In the genomic region with DNA sequence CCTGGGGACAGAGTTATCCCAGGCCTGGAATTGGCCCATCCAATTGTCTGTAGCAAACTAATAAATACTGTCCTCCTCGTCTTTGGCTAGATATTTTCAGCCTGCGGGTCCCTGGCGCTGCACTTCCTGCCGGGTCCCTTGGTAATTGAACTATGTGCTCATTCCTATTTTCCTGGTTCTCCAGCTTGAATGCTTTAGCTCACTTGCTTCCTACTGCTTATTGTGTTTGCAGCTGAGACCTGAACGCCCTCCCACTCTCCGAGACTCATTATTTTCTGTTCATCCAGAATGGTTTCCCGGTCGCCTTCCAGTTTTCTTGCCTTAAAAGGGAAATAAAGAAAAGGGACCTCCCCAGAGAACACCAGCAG, we compare ENCODE assay signal across 9 mouse cellular contexts.
DNase-seq lines count a peak whose midpoint lies in the region; ATAC-seq lines count a peak whose summit lies in the region.
"Had no signal": no experiment of that assay in that cellular context is flagged by ENCODE, and none has a peak within 500 bp of the region (broad histone marks: within the 10 kb centered on the region; RNA-seq: fewer than 3 reads in every experiment).

No protein-coding gene starts in this region.

- H3K9me3 ChIP-seq in embryonic facial prominence, embryonic 11.5 days (replicated peaks; ENCODE audit: control insufficient read depth, low read length) = no peaks in the 10 kb centered on the region
- H3K9me3 ChIP-seq in heart, embryonic 13.5 days = no peaks in the 10 kb centered on the region

- peak; percentile 39 to 64 for DNase-seq in heart, adult 18-20 months
- DNase-seq in heart, postnatal 36 days = no peak
- DNase-seq in embryonic facial prominence, embryonic 11.5 days (ENCODE audit: low spot score) = peak; percentile 38
- peak; percentile 58 for DNase-seq in kidney, postnatal 10 days
- DNase-seq in adrenal gland, postnatal 14 days = no peak
- no peak for DNase-seq in c-Kit-positive CD71-positive TER-119-positive erythroid progenitor cells, embryonic 14.5 days (ENCODE audit: low spot score)
- DNase-seq: thymus, adult 18-20 months had no signal

- WGBS in embryonic facial prominence, embryonic 11.5 days = 42% methylated on average over 8 of the region's 8 CpGs
- WGBS in heart, embryonic 13.5 days = 66% methylated on average over 8 of the region's 8 CpGs

- no peaks in the 10 kb centered on the region for H3K27me3 ChIP-seq in embryonic facial prominence, embryonic 11.5 days (ENCODE audit: control insufficient read depth, insufficient read depth, low read length)
- H3K27me3 ChIP-seq in heart, embryonic 13.5 days (replicated peaks) = no peaks in the 10 kb centered on the region; the same call in 1 of the 2 replicates

- H3K4me1 ChIP-seq in embryonic facial prominence, embryonic 11.5 days (ENCODE audit: control insufficient read depth, insufficient read depth, low read length) = no peaks in the 10 kb centered on the region
- peaks cover 19% of the 10 kb centered on the region for H3K4me1 ChIP-seq in heart, embryonic 13.5 days

- H3K36me3 ChIP-seq in embryonic facial prominence, embryonic 11.5 days (replicated peaks; ENCODE audit: control insufficient read depth, insufficient read depth, low read depth, low read length) = no peaks in the 10 kb centered on the region
- no peaks in the 10 kb centered on the region for H3K36me3 ChIP-seq in heart, embryonic 13.5 days

- ATAC-seq in embryonic facial prominence, embryonic 11.5 days (replicated peaks; ENCODE audit: insufficient number of reproducible peaks, low FRiP score, low TSS enrichment, low read depth) = no peak
- no peak for ATAC-seq in heart, embryonic 13.5 days (ENCODE audit: extremely low read depth, insufficient number of reproducible peaks, low FRiP score, low TSS enrichment)
- no peak for ATAC-seq in inflammation-experienced regulatory T-cells, adult 6 months

- no peak overlapping the region; the same call in 1 of the 2 replicates for H3K4me2 ChIP-seq in embryonic facial prominence, embryonic 11.5 days (ENCODE audit: low read depth, low read length)
- H3K4me2 ChIP-seq in heart, embryonic 13.5 days = no peak overlapping the region; the same call in 1 of the 2 replicates

- no peak overlapping the region for H3K9ac ChIP-seq in embryonic facial prominence, embryonic 11.5 days (replicated peaks; ENCODE audit: low read length)
- H3K9ac ChIP-seq in heart, embryonic 13.5 days = no peak overlapping the region

- no peak overlapping the region for H3K27ac ChIP-seq in embryonic facial prominence, embryonic 11.5 days (replicated peaks; ENCODE audit: low read depth, low read length)
- peak overlapping the region; percentile 40; the same call in 1 of the 2 replicates for H3K27ac ChIP-seq in heart, embryonic 13.5 days (replicated peaks)

- intact Hi-C loops in heart, postnatal 36 days (cut with DNase I) = no loop called here

- no peak overlapping the region for H3K4me3 ChIP-seq in embryonic facial prominence, embryonic 11.5 days (ENCODE audit: low read depth, low read length)
- no peak overlapping the region for H3K4me3 ChIP-seq in heart, embryonic 13.5 days

Comparison
In these comparisons a context has a peak if more than half of its experiments do, and no peak if none do; other contexts are left out.
1. DNase-seq: peak in heart, adult 18-20 months (2 of 2), embryonic facial prominence, embryonic 11.5 days (single experiment) and kidney, postnatal 10 days (single experiment); none in heart, postnatal 36 days (0 of 2), adrenal gland, postnatal 14 days (single experiment) and c-Kit-positive CD71-positive TER-119-positive erythroid progenitor cells, embryonic 14.5 days (single experiment).